Mouse (Mus musculus): Measurements from ENCODE around the gene Spag7. TPM values are rescaled to one million over a fixed set of nuclear protein-coding genes. Genes with fewer than 3 reads are reported as not detected.

The Spag7 gene
- polyA plus RNA-seq (2016; fragmentation: Nextera tagmentation; extraction: Ambion mirVana): 143 and 144 TPM in 2 replicates

DNA sequence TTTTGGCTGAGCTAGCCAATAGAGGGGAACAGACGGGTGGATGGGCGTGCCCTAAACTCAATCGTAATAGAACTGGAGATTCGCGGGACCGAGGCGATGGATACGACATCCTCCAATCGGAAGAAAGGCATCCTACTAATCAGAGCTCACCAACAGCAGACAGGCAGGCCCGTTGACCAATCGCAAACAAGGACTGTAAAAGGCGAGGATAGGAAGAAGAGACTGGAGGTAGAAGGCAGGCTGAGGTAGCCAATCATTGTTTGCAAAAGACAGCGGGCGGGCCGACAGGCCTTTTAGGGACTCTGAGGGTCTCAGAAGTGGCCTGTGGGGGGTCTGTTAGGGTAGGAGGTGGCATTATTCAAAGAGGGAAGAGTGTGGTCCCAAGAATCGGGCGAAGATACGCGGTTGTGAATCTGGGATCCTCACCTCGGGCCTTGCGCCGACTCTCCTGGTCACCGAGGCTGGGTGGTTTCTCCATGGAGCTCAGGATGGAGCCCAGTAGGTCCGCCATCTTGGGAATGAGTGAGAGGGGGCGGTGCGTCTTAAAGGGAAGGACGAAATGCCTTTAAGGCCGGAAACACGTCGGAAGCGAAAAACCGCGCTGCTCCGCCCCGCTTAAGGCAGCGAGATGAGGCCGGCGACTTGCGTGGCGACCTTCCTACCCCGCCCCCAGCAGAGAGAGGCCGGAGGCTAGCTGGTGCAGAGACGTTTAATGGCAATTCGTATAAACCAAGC lies at the start of gene Spag7:
Gene Spag7, minus strand, starts transcription at position 646 of the 735 bp plus-strand sequence.
- peak within 1 kb of the TSS; percentile 97 for H3K27ac ChIP-seq
- peak within 1 kb of the TSS; percentile 85 for H3K4me2 ChIP-seq (replicated peaks)
- peaks cover 31% of the 10 kb centered on the region for H3K36me3 ChIP-seq
- peak; percentile 98 for ATAC-seq (ENCODE audit: low FRiP score)
- WGBS: under 1% methylated on average over 43 of the region's 44 CpGs
- peaks cover 27% of the 10 kb centered on the region for H3K4me1 ChIP-seq
- peak within 1 kb of the TSS; percentile 57 for H3K4me3 ChIP-seq
- H3K9ac ChIP-seq: peak within 1 kb of the TSS; percentile 80
- no peaks in the 10 kb centered on the region for H3K27me3 ChIP-seq
- no peaks in the 10 kb centered on the region for H3K9me3 ChIP-seq (replicated peaks)

DNA sequence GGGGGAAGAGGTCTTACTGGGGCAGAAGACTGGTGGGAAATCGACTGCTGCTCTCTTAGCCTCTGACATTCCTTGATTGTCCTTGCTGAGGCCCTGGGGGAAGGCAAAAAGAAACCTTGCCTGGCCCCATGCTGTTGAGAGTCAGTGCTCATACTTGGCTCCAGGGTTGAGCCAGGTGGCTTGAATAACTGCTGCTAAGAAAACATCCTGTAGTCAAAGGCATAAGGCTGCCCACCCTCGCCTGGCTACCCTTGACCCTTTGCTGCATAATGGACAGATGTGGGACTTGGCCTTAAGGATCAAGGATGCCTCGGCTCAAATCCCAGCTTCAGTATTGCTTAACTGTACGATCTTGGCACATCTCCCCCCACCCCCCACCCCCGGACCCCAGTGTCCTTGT lies 49.3 kb upstream of the Spag7 start:
- Histone ChIP-seq H3K4me1 (no peaks in the 10 kb centered on the region), H3K36me3 (peaks cover 67% of the 10 kb centered on the region), H3K27ac (no peak overlapping the region), H3K9ac (no peak overlapping the region), H3K9me3 (replicated peaks) (no peaks in the 10 kb centered on the region), H3K4me3 (no peak overlapping the region), H3K4me2 (replicated peaks) (no peak overlapping the region), H3K27me3 (no peaks in the 10 kb centered on the region)
- no peak for ATAC-seq (ENCODE audit: low FRiP score)
- WGBS: 83% methylated on average over 5 of the region's 5 CpGs

DNA sequence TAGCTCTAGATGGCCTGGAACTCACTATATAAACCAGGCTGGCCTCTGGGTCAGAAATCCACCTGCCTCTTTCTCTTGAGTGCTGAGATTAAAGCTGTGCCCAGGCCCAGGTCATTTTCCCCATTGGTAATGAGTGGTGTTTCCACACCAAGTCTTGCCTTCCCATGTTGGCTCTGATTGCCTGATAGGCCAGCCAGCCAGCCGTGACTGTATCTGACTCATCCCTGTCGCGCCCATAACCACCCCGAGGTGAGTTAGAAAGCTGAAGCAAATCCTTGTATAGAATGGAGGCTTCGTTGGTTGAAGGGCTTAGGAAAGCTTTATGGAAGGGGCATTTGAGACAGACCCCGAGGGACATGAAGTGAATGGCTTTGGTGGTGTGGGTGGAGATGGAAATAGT lies 46.6 kb upstream of the Spag7 start:
- H3K9me3 ChIP-seq (replicated peaks): no peaks in the 10 kb centered on the region
- no peak overlapping the region for H3K4me2 ChIP-seq (replicated peaks)
- no peaks in the 10 kb centered on the region for H3K4me1 ChIP-seq
- 91% methylated on average over 6 of the region's 6 CpGs for WGBS
- no peaks in the 10 kb centered on the region for H3K27me3 ChIP-seq
- no peak overlapping the region for H3K27ac ChIP-seq
- no peak overlapping the region for H3K9ac ChIP-seq
- H3K4me3 ChIP-seq: no peak overlapping the region
- peaks cover 66% of the 10 kb centered on the region for H3K36me3 ChIP-seq
- no peak for ATAC-seq (ENCODE audit: low FRiP score)

DNA sequence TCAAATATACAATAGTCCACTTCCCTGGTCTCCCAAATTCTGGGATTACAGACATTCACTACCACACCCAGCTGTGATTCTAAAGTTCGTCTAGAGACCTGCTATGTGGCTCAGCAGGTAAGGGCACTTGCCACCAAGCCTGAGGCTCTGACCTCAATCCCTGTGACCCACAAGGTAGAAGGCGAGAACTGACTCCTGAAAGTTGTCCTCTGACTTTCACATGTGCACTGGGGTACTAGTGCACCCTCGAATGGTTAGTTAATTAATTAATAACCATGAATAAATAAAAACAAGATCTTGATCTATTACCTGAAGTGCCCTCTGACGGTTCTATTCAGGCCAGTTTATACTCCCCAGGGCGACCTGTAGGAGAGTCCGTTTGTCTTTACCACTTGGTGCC lies 44.0 kb upstream of the Spag7 start:
- H3K27ac ChIP-seq: no peak overlapping the region
- H3K4me2 ChIP-seq (replicated peaks): no peak overlapping the region
- peaks cover 61% of the 10 kb centered on the region for H3K36me3 ChIP-seq
- H3K9ac ChIP-seq: no peak overlapping the region
- no peak overlapping the region for H3K4me3 ChIP-seq
- no peaks in the 10 kb centered on the region for H3K9me3 ChIP-seq (replicated peaks)
- no peak for ATAC-seq (ENCODE audit: low FRiP score)
- no peaks in the 10 kb centered on the region for H3K4me1 ChIP-seq
- H3K27me3 ChIP-seq: no peaks in the 10 kb centered on the region
- WGBS: 89% methylated on average over 6 of the region's 6 CpGs

DNA sequence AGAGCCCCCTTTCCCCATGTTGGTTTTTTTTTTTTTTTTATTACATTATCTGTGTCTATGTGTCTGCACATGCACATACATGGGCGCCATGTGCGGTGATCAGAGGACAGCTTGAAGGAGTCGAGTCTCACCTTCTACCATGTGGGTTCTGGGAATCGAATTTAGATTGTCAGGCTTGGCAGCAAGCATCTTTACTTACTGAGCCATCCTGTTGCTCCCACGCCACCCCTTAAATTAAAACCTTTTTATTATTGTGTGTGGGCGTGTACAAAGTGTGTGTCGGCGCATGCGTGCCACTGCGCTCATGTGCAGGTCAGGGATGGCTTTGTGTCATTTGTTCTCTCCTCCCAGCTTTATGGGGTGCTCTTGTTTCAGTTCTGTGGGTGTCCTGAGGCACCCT lies 41.8 kb upstream of the Spag7 start:
- H3K4me1 ChIP-seq: no peaks in the 10 kb centered on the region
- no peak for ATAC-seq (ENCODE audit: low FRiP score)
- H3K36me3 ChIP-seq: peaks cover 62% of the 10 kb centered on the region
- no peak overlapping the region for H3K4me3 ChIP-seq
- H3K27me3 ChIP-seq: no peaks in the 10 kb centered on the region
- no peak overlapping the region for H3K9ac ChIP-seq
- H3K27ac ChIP-seq: no peak overlapping the region
- 96% methylated on average over 10 of the region's 10 CpGs for WGBS
- H3K4me2 ChIP-seq (replicated peaks): no peak overlapping the region
- H3K9me3 ChIP-seq (replicated peaks): no peaks in the 10 kb centered on the region

DNA sequence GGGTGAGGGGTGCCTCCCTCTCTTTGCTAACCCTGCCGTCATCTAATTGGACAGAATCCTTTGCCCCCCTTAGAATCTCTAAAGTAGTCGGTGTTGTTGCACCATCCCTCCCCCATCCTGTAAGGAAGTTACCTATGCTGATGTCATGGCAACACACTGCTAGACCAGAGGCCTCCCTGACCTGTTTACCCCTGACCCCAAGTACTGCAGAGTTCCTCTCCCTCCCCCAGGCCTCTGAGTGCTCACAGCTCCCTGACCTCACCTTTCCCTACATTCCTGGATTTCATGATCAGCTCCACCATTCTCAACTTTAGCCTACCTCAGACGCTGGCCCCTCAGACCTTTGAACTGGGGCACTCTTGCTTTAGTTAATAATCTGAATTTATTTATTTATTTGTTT lies 36.9 kb upstream of the Spag7 start:
- Histone ChIP-seq H3K27me3 (no peaks in the 10 kb centered on the region), H3K4me1 (peaks cover 18% of the 10 kb centered on the region), H3K36me3 (peaks cover 68% of the 10 kb centered on the region), H3K9me3 (replicated peaks) (no peaks in the 10 kb centered on the region), H3K4me2 (replicated peaks) (no peak overlapping the region), H3K27ac (no peak overlapping the region), H3K9ac (no peak overlapping the region), H3K4me3 (no peak overlapping the region)
- 91% methylated on average over 3 of the region's 3 CpGs for WGBS
- no peak for ATAC-seq (ENCODE audit: low FRiP score)

DNA sequence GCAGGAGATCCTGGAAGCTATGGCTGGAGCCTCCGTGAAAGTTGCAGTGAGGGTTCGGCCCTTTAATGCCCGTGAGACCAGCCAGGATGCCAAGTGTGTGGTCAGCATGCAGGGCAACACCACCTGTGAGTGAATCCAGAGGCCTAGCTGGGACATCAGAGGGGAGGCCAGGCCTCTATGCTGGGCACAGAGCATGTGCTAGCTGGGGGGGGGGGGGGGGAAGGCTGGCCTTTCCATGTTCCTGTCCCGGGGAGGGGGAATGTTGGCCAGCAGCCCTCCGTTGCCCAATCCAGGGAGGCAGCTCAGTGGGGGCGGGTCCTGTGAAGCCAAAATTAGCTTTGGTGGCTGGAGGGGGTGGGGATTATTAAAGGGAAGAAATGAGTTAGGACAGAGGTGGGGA lies 33.6 kb upstream of the Spag7 start:
- H3K4me2 ChIP-seq (replicated peaks): no peak overlapping the region; the same call in 1 of the 2 replicates
- no peak overlapping the region for H3K4me3 ChIP-seq
- 0 out of 2 replicates have a peak overlapping the region, but pooled peaks have one; percentile 35 for H3K9ac ChIP-seq
- H3K36me3 ChIP-seq: peaks cover 40% of the 10 kb centered on the region
- H3K27me3 ChIP-seq: no peaks in the 10 kb centered on the region
- no peak overlapping the region for H3K27ac ChIP-seq
- no peak for ATAC-seq (ENCODE audit: low FRiP score)
- 84% methylated on average over 6 of the region's 6 CpGs for WGBS
- peaks cover 27% of the 10 kb centered on the region for H3K4me1 ChIP-seq
- no peaks in the 10 kb centered on the region for H3K9me3 ChIP-seq (replicated peaks)

DNA sequence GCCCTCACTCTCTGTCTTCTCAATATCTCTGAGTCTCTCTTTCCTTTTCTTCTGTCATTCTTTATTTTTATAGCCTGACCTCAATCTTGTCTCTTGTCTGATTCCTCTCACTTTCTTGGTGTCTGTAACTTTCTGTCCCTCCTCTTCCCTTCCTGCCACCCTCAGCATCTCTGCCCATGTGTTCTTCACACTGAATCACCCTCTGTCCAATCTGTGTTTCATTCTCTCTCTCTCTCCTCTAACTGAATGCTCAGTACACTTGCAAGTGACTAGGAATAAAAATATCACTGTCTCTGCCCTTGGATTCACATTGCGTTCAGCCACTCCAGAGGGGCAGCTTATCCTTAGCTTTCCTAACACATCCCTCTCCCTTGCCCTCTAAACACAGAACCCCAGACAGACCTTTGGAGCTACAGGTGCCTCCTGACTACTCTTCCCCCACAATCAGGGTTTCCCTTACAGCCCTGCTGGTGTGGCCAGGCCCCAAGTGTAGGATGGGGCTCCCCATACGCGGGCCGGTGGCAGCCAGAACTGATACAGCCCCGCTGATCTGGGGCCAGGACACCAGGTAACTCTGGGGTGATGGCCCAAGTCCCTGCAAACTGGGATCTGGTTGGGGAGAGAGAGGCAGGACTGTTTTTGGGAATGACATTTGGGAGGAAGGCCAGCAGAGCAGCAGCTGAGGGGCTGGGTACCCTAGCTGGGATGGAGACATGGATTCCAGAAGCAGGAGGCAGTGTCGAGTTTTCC lies 32.9 kb upstream of the Spag7 start:
- ATAC-seq (ENCODE audit: low FRiP score): no peak
- Histone ChIP-seq H3K36me3 (peaks cover 34% of the 10 kb centered on the region), H3K27me3 (no peaks in the 10 kb centered on the region), H3K9me3 (replicated peaks) (no peaks in the 10 kb centered on the region), H3K9ac (peak overlapping the region; percentile 35), H3K4me2 (replicated peaks) (peak overlapping the region; percentile 74), H3K4me3 (peak overlapping the region; percentile 91), H3K4me1 (peaks cover 27% of the 10 kb centered on the region), H3K27ac (no peak overlapping the region)
- WGBS: 80% methylated on average over 6 of the region's 6 CpGs

DNA sequence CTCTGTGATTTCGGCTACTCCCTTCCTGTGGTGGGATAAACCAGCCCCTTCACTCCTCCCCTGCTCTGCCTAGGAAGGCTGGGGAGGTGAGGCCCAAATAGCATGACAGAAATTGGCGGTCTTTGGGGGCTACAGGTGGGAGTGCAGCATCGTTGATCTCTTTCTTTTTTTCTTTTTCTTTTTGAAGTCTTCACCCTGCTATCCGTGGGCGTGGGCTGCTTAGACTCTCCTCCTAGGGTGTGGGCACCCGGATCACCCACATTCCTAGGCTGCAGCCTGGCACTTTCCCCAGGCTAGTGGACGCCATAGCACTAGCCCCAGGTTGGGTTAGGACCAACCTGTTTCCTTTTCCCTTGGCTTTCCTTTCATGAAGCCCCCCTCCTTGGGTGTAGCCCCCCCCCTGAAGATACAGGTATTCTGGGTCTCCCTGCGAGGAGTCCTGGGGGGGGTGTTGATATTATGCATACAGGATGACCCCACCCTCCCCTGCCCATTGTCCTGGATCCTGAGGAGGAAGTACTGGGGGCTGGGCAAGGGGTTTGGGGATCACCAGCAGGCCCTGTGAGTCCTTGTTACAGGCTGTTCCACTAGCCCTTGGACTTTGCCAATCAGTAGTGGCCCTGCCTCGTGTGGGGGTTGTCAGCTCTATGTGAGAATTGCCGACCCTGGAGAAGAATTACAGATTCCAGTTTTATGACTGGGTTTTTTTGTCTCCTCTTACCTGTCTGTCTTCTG lies 32.2 kb upstream of the Spag7 start:
- Histone ChIP-seq H3K9me3 (replicated peaks) (no peaks in the 10 kb centered on the region), H3K4me2 (replicated peaks) (peak overlapping the region; percentile 74), H3K4me1 (peaks cover 27% of the 10 kb centered on the region), H3K36me3 (peaks cover 26% of the 10 kb centered on the region), H3K27ac (no peak overlapping the region), H3K4me3 (peak overlapping the region; percentile 91), H3K27me3 (no peaks in the 10 kb centered on the region), H3K9ac (peak overlapping the region; percentile 91)
- WGBS: 13% methylated on average over 10 of the region's 10 CpGs
- no peak for ATAC-seq (ENCODE audit: low FRiP score)

DNA sequence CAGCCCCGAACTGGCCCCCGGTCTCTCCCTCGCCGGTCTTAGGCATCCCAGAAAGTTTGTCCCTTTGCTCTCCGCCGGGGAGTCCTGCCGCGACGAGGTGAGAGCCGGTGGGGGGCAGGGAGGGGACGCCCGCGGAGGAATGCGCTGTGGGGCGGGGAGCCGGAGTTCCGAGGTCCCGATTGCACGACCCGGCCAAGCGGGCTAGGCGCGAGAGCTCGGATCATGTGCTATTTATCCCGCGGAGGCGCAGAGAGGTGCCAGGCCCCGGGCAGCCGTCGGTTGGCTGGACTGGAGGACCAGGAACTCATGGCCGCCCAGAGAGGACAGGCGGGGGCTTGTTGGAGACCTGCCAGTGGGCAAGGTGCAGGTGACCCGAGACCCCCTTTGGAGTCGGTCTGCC lies 31.4 kb upstream of the Spag7 start:
- under 1% methylated on average over 32 of the region's 34 CpGs for WGBS
- H3K4me1 ChIP-seq: peaks cover 27% of the 10 kb centered on the region

DNA sequence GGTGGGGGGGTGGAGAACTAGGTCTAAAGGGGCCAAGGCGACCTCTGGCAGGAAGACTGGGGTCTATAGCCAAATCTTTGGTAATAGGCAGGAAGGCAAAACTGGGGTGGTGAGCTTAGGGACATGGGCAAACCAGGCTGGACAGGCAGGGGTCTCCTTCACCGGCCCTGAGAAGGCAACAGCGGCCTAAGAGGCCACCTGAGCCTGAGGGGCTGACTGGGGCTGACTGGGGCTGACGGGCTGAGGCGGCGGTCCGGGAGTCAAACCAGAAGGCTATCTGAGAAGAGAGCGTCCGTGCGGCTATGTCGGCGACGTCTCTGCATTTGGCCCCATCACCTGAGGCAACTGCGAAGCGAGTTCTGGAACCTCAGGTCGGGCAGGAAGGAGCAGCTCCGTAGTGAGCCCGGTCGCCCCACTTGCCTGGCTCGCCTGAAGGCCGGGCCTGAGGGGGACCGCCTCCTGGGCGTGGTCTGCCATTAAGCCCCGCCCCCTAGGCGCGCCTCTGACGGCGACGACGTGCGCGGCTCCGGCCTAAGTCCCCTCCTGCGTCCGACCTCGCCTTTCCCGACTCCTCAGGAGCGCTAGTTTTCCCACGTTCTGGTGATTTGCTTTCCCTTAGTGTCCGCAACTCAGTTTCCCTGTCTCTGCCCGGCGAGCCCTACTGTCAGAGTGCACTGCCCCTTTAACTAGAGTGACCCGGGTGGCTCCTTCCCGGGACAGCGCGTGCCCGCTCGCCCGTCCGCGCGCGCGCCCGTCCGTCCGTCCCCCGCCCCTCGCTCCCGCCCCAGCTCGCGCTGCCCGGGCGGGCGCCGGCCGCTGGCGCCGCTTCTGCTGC lies 30.7 kb upstream of the Spag7 start, which contains the start of the genes Inca1 and Kif1c:
Gene Inca1, minus strand, starts transcription at position 434 of the 835 bp plus-strand sequence.
Gene Kif1c, plus strand, starts transcription at position 827 of the 835 bp plus-strand sequence.
- Histone ChIP-seq H3K36me3 (peaks cover 12% of the 10 kb centered on the region), H3K27ac (peak within 1 kb of the TSS; percentile 89), H3K4me1 (peaks cover 27% of the 10 kb centered on the region), H3K9ac (peak within 1 kb of the TSS; percentile 91), H3K27me3 (no peaks in the 10 kb centered on the region), H3K4me2 (replicated peaks) (peak within 1 kb of the TSS; percentile 74), H3K9me3 (replicated peaks) (no peaks in the 10 kb centered on the region), H3K4me3 (peak within 1 kb of the TSS; percentile 91)
- WGBS: under 1% methylated on average over 69 of the region's 69 CpGs
- peak; percentile 96 for ATAC-seq (ENCODE audit: low FRiP score)

More for the DNA sequence above, 31.4 kb upstream of the Spag7 start:
- peak overlapping the region; percentile 89 for H3K27ac ChIP-seq
- peak; percentile 55 for ATAC-seq (ENCODE audit: low FRiP score)
- H3K27me3 ChIP-seq: no peaks in the 10 kb centered on the region
- H3K9ac ChIP-seq: peak overlapping the region; percentile 91
- peak overlapping the region; percentile 91 for H3K4me3 ChIP-seq
- no peaks in the 10 kb centered on the region for H3K9me3 ChIP-seq (replicated peaks)
- peaks cover 18% of the 10 kb centered on the region for H3K36me3 ChIP-seq
- H3K4me2 ChIP-seq (replicated peaks): peak overlapping the region; percentile 74
